Mouse (Mus musculus): ENCODE measurements at regions not wholly inside any gene's neighbourhood (a gene's known extent, or its start where the extent isn't known, plus 50 kb on each side); places are given as distances from the start of the nearest gene placed in this dataset.

- DNase-seq: no peak
Measured at GRCm38 (mm10) chr14:68783216-68783615, 510.9 kb downstream of the Synb start.

GRCm38 (mm10) chr14:68770411-68770810 lies 523.7 kb downstream of the Synb start:
- no peak for DNase-seq

- DNase-seq: no peak
Measured at GRCm38 (mm10) chr14:68762916-68763315, 531.2 kb downstream of the Synb start.

- DNase-seq: no peak
Measured at GRCm38 (mm10) chr14:68744661-68745060, 549.4 kb downstream of the Synb start.

GRCm38 (mm10) chr14:68738474-68738873 lies 555.6 kb downstream of the Synb start:
- no peak for DNase-seq

GRCm38 (mm10) chr14:68735756-68736155 lies 558.3 kb downstream of the Synb start:
- peak; percentile 67 to 73 for DNase-seq

- DNase-seq: no peak
Measured at GRCm38 (mm10) chr14:68721156-68721555, 572.9 kb downstream of the Synb start.

- no peak for DNase-seq
Measured at GRCm38 (mm10) chr14:68719429-68720160, 574.5 kb downstream of the Synb start.

GRCm38 (mm10) chr14:68718846-68719245 lies 575.3 kb downstream of the Synb start:
- no peak for DNase-seq
